In the genomic region with DNA sequence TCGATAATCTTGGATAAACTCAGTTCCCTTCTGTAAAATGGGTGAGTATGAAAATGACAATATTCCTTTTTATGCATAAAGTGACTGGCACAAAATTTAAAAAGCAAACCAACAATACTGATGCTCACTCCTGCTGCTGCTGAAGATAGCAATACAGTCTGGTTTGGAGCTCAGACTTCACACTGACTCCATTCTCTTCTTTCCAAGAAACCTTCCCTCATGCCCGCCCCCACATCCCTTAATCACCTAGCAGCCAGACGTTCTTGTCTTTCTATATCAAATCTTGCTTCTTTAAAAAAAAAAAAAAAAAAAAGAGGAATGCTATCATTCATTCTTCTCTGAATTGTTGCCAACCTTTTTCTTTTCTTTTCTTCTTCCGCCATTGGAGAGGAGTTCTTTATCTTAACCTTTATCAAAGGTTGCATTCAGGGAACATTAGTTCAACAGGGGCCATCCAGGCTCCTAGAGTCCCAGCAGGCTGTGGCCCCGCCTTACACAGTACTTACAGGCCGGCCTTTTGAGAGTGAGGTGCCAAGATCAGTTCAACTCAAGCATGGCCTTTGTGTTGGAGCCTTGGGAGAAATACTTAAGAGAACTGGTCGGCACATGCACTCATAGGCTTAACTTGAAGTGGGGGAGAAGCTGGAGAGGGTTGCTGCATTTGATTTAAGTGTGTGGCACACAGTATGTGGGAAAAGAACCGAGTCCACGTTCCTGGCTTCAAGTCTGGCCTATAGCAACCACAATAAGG, we compare ENCODE assay signal across 17 mouse cellular contexts. TPM values are rescaled to one million over a fixed set of nuclear protein-coding genes. Genes with fewer than 3 reads are reported as not detected.
A peak's percentile ranks its signal among the peaks of the same experiment; 100 is the strongest.
DNase-seq lines count a peak whose midpoint lies in the region; ATAC-seq lines count a peak whose summit lies in the region.
"Had no signal": no experiment of that assay in that cellular context is flagged by ENCODE, and none has a peak within 500 bp of the region (broad histone marks: within the 10 kb centered on the region; RNA-seq: fewer than 3 reads in every experiment).

No protein-coding gene starts in this region.

- no peak overlapping the region for H3K4me2 ChIP-seq in embryonic facial prominence, embryonic 14.5 days (ENCODE audit: low read depth, low read length)
- H3K4me2 ChIP-seq in heart, embryonic 15.5 days: 0 out of 2 replicates have a peak overlapping the region, but pooled peaks have one; percentile 4
- H3K4me2 ChIP-seq in embryonic facial prominence, embryonic 15.5 days (replicated peaks): no peak overlapping the region
- H3K4me2 ChIP-seq: embryonic facial prominence, embryonic 12.5 days; forebrain, embryonic 15.5 days; hindbrain, embryonic 14.5 days had no signal

- no peak for ATAC-seq in embryonic facial prominence, embryonic 14.5 days (ENCODE audit: low read depth)
- ATAC-seq in heart, embryonic 15.5 days (replicated peaks; ENCODE audit: insufficient number of reproducible peaks, insufficient read depth, low FRiP score, low read depth): no peak
- ATAC-seq in embryonic facial prominence, embryonic 15.5 days (ENCODE audit: insufficient number of reproducible peaks, low FRiP score, low TSS enrichment, low read depth): no peak
- no peak for ATAC-seq in inflammation-experienced regulatory T-cells, adult 6 months
- ATAC-seq: forebrain, embryonic 15.5 days; midbrain, embryonic 16.5 days had no signal

- H3K27ac ChIP-seq in embryonic facial prominence, embryonic 14.5 days (replicated peaks; ENCODE audit: low read depth, low read length): no peak overlapping the region
- no peak overlapping the region for H3K27ac ChIP-seq in embryonic facial prominence, embryonic 10.5 days (replicated peaks)
- peak overlapping the region; percentile 68 for H3K27ac ChIP-seq in heart, embryonic 15.5 days
- 0 out of 2 replicates have a peak overlapping the region, but pooled peaks have one; percentile 22 for H3K27ac ChIP-seq in embryonic facial prominence, embryonic 15.5 days (replicated peaks)
- H3K27ac ChIP-seq: embryonic facial prominence, embryonic 12.5 days; forebrain, embryonic 15.5 days; hindbrain, embryonic 14.5 days had no signal

- no peak overlapping the region for H3K9ac ChIP-seq in embryonic facial prominence, embryonic 14.5 days (ENCODE audit: low read depth, low read length)
- H3K9ac ChIP-seq in heart, embryonic 15.5 days: no peak overlapping the region
- H3K9ac ChIP-seq in embryonic facial prominence, embryonic 15.5 days: no peak overlapping the region
- H3K9ac ChIP-seq: embryonic facial prominence, embryonic 12.5 days; forebrain, embryonic 15.5 days; hindbrain, embryonic 14.5 days had no signal

- WGBS in embryonic facial prominence, embryonic 14.5 days: 67% methylated on average over 9 of the region's 9 CpGs
- WGBS in embryonic facial prominence, embryonic 10.5 days: 71% methylated on average over 9 of the region's 9 CpGs
- 50% methylated on average over 9 of the region's 9 CpGs for WGBS in heart, embryonic 15.5 days
- WGBS in embryonic facial prominence, embryonic 15.5 days: 61% methylated on average over 9 of the region's 9 CpGs

- H3K36me3 ChIP-seq in embryonic facial prominence, embryonic 14.5 days (ENCODE audit: control insufficient read depth, insufficient read depth, low read length): no peaks in the 10 kb centered on the region
- H3K36me3 ChIP-seq in embryonic facial prominence, embryonic 10.5 days (replicated peaks): 0 out of 2 replicates have a peak, but pooled peaks cover 4% of the 10 kb centered on the region
- no peaks in the 10 kb centered on the region for H3K36me3 ChIP-seq in heart, embryonic 15.5 days
- no peaks in the 10 kb centered on the region for H3K36me3 ChIP-seq in embryonic facial prominence, embryonic 15.5 days
- H3K36me3 ChIP-seq: embryonic facial prominence, embryonic 12.5 days; forebrain, embryonic 15.5 days had no signal

- peak; percentile 59 for DNase-seq in embryonic facial prominence, embryonic 14.5 days (ENCODE audit: low spot score)
- DNase-seq in embryonic facial prominence, embryonic 10.5 days (ENCODE audit: low spot score): no peak
- DNase-seq in heart, postnatal 36 days: no peak
- peak; percentile 58 for DNase-seq in lung, postnatal 10 days
- no peak for DNase-seq in ovary, postnatal 36 days (ENCODE audit: low spot score)
- DNase-seq: cerebellum, postnatal 25 days; gastrocnemius, postnatal 14 days; kidney, adult 9 months; liver; right cerebral cortex, postnatal 4 days had no signal

- peaks cover 40% of the 10 kb centered on the region for H3K4me1 ChIP-seq in embryonic facial prominence, embryonic 14.5 days (ENCODE audit: control insufficient read depth, insufficient read depth, low read length)
- H3K4me1 ChIP-seq in embryonic facial prominence, embryonic 10.5 days: peaks cover 31% of the 10 kb centered on the region
- peaks cover 93% of the 10 kb centered on the region for H3K4me1 ChIP-seq in heart, embryonic 15.5 days (replicated peaks)
- peaks cover 35% of the 10 kb centered on the region for H3K4me1 ChIP-seq in embryonic facial prominence, embryonic 15.5 days

- no peak overlapping the region for H3K4me3 ChIP-seq in embryonic facial prominence, embryonic 14.5 days (ENCODE audit: low read depth, low read length)
- H3K4me3 ChIP-seq in embryonic facial prominence, embryonic 10.5 days: no peak overlapping the region
- H3K4me3 ChIP-seq in heart, embryonic 15.5 days: no peak overlapping the region
- H3K4me3 ChIP-seq in embryonic facial prominence, embryonic 15.5 days (replicated peaks): no peak overlapping the region
- H3K4me3 ChIP-seq: embryonic facial prominence, embryonic 12.5 days; forebrain, embryonic 15.5 days had no signal

- intact Hi-C loops in heart, postnatal 36 days (cut with DNase I): no loop called here

- H3K9me3 ChIP-seq in embryonic facial prominence, embryonic 14.5 days (ENCODE audit: control insufficient read depth, low read length): no peaks in the 10 kb centered on the region
- no peaks in the 10 kb centered on the region for H3K9me3 ChIP-seq in embryonic facial prominence, embryonic 10.5 days
- no peaks in the 10 kb centered on the region for H3K9me3 ChIP-seq in heart, embryonic 15.5 days (replicated peaks)
- H3K9me3 ChIP-seq in embryonic facial prominence, embryonic 15.5 days (replicated peaks): no peaks in the 10 kb centered on the region
- H3K9me3 ChIP-seq: embryonic facial prominence, embryonic 12.5 days; forebrain, embryonic 15.5 days had no signal

- no peaks in the 10 kb centered on the region for H3K27me3 ChIP-seq in embryonic facial prominence, embryonic 14.5 days (replicated peaks; ENCODE audit: control insufficient read depth, insufficient read depth, low read length)
- H3K27me3 ChIP-seq in embryonic facial prominence, embryonic 10.5 days (replicated peaks; ENCODE audit: low read depth, poor library complexity, severe bottlenecking): no peaks in the 10 kb centered on the region; the same call in 1 of the 2 replicates
- H3K27me3 ChIP-seq in heart, embryonic 15.5 days: no peaks in the 10 kb centered on the region
- H3K27me3 ChIP-seq in embryonic facial prominence, embryonic 15.5 days: no peaks in the 10 kb centered on the region
- H3K27me3 ChIP-seq: embryonic facial prominence, embryonic 12.5 days; forebrain, embryonic 15.5 days had no signal

RNA-seq across cellular contexts. Expression of a gene that starts 7.4 kb away (rescaled TPM):
- 17.3 and 17.6 TPM in 2 replicates for polyA plus RNA-seq in embryonic facial prominence, embryonic 14.5 days (2014; fragmentation: Nextera tagmentation; extraction: Ambion mirVana)
- 9.6 and 12.0 TPM in 2 replicates for polyA plus RNA-seq in embryonic facial prominence, embryonic 10.5 days (2016; fragmentation: Nextera tagmentation; extraction: Ambion mirVana)
- polyA plus RNA-seq in heart, embryonic 15.5 days (2015; fragmentation: Nextera tagmentation; extraction: Ambion mirVana): 36.1 and 36.5 TPM in 2 replicates
- total RNA-seq in heart, postnatal 36 days (2021): 10 to 100 TPM; 37.4 to 43.5 TPM
- polyA plus RNA-seq in embryonic facial prominence, embryonic 15.5 days (2015; fragmentation: Nextera tagmentation; extraction: Ambion mirVana): 14.5 and 16.3 TPM in 2 replicates
- 10 to 100 TPM; 16.4 to 26.3 (median 23.6) TPM for polyA plus RNA-seq in inflammation-experienced regulatory T-cells, adult 6 months (2017; shearing (Covaris generic))

RNA-seq across cellular contexts. Expression of a gene that starts 36.4 kb away (rescaled TPM):
- polyA plus RNA-seq in embryonic facial prominence, embryonic 14.5 days (2014; fragmentation: Nextera tagmentation; extraction: Ambion mirVana): 30.2 and 31.9 TPM in 2 replicates
- 26.2 and 27.8 TPM in 2 replicates for polyA plus RNA-seq in embryonic facial prominence, embryonic 10.5 days (2016; fragmentation: Nextera tagmentation; extraction: Ambion mirVana)
- 21.9 and 24.9 TPM in 2 replicates for polyA plus RNA-seq in heart, embryonic 15.5 days (2015; fragmentation: Nextera tagmentation; extraction: Ambion mirVana)
- total RNA-seq in heart, postnatal 36 days (2021): 10 to 100 TPM; 10.1 to 11.9 TPM
- polyA plus RNA-seq in embryonic facial prominence, embryonic 15.5 days (2015; fragmentation: Nextera tagmentation; extraction: Ambion mirVana): 24.7 and 25.2 TPM in 2 replicates
- 10 to 100 TPM in 2 of 3 experiments, 1 to 10 TPM in 1; 7.1 to 14.7 (median 14.3) TPM for polyA plus RNA-seq in inflammation-experienced regulatory T-cells, adult 6 months (2017; shearing (Covaris generic))

Comparison
In these comparisons a context has a peak if more than half of its experiments do, and no peak if none do; other contexts are left out.
1. DNase-seq: peak in embryonic facial prominence, embryonic 14.5 days (single experiment) and lung, postnatal 10 days (single experiment); none in embryonic facial prominence, embryonic 10.5 days (single experiment), heart, postnatal 36 days (0 of 2) and ovary, postnatal 36 days (single experiment).
2. H3K27ac ChIP-seq: peak in heart, embryonic 15.5 days (single experiment) and embryonic facial prominence, embryonic 15.5 days (single experiment); none in embryonic facial prominence, embryonic 14.5 days (single experiment) and embryonic facial prominence, embryonic 10.5 days (single experiment).